Mouse (Mus musculus): Measurements from ENCODE around the gene 4930402F06Rik. TPM values are rescaled to one million over a fixed set of nuclear protein-coding genes. Genes with fewer than 3 reads are reported as not detected.

The 4930402F06Rik gene
- polyA plus RNA-seq, 1 experiment = not detected

DNA sequence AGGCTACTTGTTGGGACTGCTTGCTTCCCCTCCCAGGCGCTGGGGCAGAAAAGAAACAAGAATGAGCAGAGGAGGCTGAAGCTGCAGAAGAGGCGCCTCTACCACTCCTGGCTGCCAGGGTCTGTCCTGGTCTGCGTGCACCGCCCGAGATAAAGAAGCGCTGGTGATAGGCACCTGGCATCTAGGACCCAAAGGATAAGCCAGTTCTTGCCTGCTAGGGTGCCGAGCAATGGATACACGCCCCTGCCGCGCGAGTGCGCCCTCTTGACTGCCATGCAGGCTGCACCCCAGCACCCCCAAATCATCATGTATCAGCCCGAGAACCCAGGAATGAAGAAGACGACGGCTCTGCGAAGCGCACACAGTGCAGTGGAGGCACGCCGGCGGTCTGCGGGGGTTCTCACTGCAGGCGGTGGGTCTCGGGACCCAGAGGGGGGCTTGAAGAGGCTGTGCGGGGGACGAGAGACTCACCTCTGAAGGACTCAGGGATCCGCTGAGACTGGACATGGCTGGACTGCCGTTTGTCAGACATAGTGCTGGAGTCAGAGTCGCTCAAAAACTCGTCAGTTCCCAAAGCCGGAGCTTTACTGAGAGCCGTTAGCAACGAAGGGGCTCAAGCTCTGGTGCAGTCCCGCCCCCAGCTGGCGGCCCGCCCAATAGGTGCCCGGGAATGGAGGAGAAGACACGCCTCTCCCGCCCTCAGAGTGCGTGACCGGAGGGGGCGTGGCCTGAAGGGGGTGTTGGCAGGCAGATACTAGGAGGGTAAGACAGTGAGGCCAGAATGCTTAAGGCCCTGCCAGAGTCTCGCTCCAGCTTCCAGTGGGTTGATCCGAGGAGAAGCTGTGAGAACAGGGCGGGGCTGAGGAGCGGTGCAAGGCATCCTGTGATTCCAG, 60.3 kb downstream of the 4930402F06Rik start, which contains the start of gene Stom:
Gene Stom (minus strand): TSS at position 589 of the 893 bp plus-strand sequence.
- H3K4me3 ChIP-seq (replicated peaks; ENCODE audit: insufficient read depth, low read depth, low read length) = peak within 1 kb of the TSS; percentile 75
- H3K27me3 ChIP-seq (ENCODE audit: control insufficient read depth, insufficient read depth, low read length) = no peaks in the 10 kb centered on the region
- WGBS = under 1% methylated on average over 45 of the region's 45 CpGs
- TF ChIP-seq CTCF (IDR thresholded peaks at IDR 0.05; ENCODE audit: borderline replicate concordance, insufficient read depth, low read depth, low read length) (no peak), POLR2A (IDR thresholded peaks at IDR 0.05; ENCODE audit: borderline replicate concordance, insufficient read depth, low read length) (peak; percentile 56; the same call in 1 of the 2 replicates)
- H3K27ac ChIP-seq (ENCODE audit: insufficient read depth, low read length) = peak within 1 kb of the TSS; percentile 18; the same call in 1 of the 2 replicates
- peak; percentile 98 to 99 for DNase-seq
- no peaks in the 10 kb centered on the region for H3K4me1 ChIP-seq (ENCODE audit: control insufficient read depth, insufficient read depth, low read length)

DNA sequence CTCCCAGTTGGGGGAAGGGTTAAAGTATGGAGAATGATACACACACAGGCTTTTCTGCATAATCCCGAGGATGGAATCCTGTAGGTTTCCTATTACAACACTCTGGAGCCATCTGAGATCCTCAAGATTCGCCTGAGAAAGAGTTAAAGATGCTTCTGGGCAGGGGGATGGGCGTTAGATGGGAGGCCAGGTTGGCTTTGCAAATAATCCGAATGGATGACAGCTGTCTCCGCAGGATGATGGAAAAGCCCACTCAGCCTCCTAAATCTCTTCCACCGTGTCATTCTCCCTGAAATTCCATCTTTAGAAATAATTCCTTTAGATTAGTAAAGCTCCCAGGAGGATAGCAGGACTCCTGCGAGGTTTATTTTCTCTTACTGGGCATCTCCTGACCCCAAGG, 61.4 kb downstream of the 4930402F06Rik start:
- Histone ChIP-seq H3K4me1 (ENCODE audit: control insufficient read depth, insufficient read depth, low read length) (no peaks in the 10 kb centered on the region), H3K27me3 (ENCODE audit: control insufficient read depth, insufficient read depth, low read length) (no peaks in the 10 kb centered on the region), H3K27ac (ENCODE audit: insufficient read depth, low read length) (no peak overlapping the region), H3K4me3 (replicated peaks; ENCODE audit: insufficient read depth, low read depth, low read length) (peak overlapping the region; percentile 75)
- 41% methylated on average over 7 of the region's 7 CpGs for WGBS
- TF ChIP-seq CTCF (IDR thresholded peaks at IDR 0.05; ENCODE audit: borderline replicate concordance, insufficient read depth, low read depth, low read length) (no peak), POLR2A (IDR thresholded peaks at IDR 0.05; ENCODE audit: borderline replicate concordance, insufficient read depth, low read length) (no peak)
- DNase-seq = no peak

DNA sequence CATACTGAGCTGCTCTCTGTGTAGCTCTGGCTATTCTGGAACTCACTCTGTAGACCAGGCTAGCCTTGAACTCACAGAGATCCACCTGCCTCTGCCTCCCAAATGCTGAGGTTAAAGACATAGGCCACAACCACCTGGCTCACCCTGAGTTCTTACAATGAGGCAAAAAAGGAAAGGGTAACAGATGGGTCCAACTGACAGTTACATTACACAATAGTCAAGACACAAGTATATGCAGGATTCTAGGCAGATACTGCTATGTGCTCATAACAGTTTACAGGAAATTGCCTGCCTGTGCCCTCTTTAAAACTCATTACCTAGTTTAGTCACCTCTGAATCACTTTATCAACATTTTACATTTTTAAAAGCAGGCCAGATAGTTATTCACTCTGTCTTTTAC, 63.3 kb downstream of the 4930402F06Rik start:
- TF ChIP-seq CTCF (IDR thresholded peaks at IDR 0.05; ENCODE audit: borderline replicate concordance, insufficient read depth, low read depth, low read length) (no peak), POLR2A (IDR thresholded peaks at IDR 0.05; ENCODE audit: borderline replicate concordance, insufficient read depth, low read length) (no peak)
- no peaks in the 10 kb centered on the region for H3K27me3 ChIP-seq (ENCODE audit: control insufficient read depth, insufficient read depth, low read length)
- DNase-seq = no peak
- H3K4me3 ChIP-seq (replicated peaks; ENCODE audit: insufficient read depth, low read depth, low read length) = no peak overlapping the region
- peaks cover 6% of the 10 kb centered on the region; the same call in 1 of the 2 replicates for H3K4me1 ChIP-seq (ENCODE audit: control insufficient read depth, insufficient read depth, low read length)
- H3K27ac ChIP-seq (ENCODE audit: insufficient read depth, low read length) = no peak overlapping the region

DNA sequence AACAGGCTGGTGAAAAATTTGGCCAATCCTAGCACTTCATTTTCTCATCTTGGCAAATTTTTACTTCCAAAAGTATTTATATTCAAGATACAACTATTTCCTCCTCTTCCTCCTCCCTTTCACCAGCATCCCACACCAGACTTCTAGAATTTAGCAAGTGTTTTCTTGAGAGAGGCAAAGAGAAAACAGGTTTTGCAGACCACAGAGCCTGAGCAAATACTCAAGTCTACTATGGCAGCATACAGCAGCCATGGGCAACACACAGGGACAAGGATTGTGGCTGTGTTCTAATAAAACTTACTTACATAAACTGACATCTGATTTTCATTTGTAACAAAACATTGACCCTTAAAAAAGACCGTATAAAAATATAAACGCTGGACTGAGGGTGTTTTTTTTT, 65.8 kb downstream of the 4930402F06Rik start:
- TF ChIP-seq CTCF (IDR thresholded peaks at IDR 0.05; ENCODE audit: borderline replicate concordance, insufficient read depth, low read depth, low read length) (no peak), POLR2A (IDR thresholded peaks at IDR 0.05; ENCODE audit: borderline replicate concordance, insufficient read depth, low read length) (no peak)
- Histone ChIP-seq H3K27ac (ENCODE audit: insufficient read depth, low read length) (no peak overlapping the region), H3K27me3 (ENCODE audit: control insufficient read depth, insufficient read depth, low read length) (no peaks in the 10 kb centered on the region), H3K4me1 (ENCODE audit: control insufficient read depth, insufficient read depth, low read length) (peaks cover 21% of the 10 kb centered on the region; the same call in 1 of the 2 replicates), H3K4me3 (replicated peaks; ENCODE audit: insufficient read depth, low read depth, low read length) (no peak overlapping the region)
- 81% methylated on average over 2 of the region's 2 CpGs for WGBS
- no peak for DNase-seq

DNA sequence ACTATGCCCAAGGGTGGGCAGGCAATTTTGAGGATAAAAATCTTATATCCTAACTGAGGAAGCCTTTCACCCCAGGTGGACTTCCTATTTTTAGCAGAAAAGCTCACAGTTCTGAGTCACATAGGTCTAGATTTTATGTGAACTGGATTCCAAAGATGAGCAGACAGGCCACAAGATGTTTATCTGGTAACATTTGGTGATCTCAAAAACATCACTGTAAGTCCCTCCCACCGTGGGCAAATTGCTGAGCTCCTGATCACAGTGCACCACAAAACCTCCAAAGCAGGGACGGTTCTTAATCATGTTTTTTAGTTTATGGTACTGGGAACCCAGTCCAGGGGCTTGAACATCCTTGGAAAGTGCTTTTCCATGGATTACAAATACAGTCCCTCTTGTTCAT, 67.9 kb downstream of the 4930402F06Rik start:
- H3K4me3 ChIP-seq (replicated peaks; ENCODE audit: insufficient read depth, low read depth, low read length) = no peak overlapping the region
- no peak overlapping the region for H3K27ac ChIP-seq (ENCODE audit: insufficient read depth, low read length)
- TF ChIP-seq CTCF (IDR thresholded peaks at IDR 0.05; ENCODE audit: borderline replicate concordance, insufficient read depth, low read depth, low read length) = no peak
- no peak for TF ChIP-seq POLR2A (IDR thresholded peaks at IDR 0.05; ENCODE audit: borderline replicate concordance, insufficient read depth, low read length)
- peaks cover 21% of the 10 kb centered on the region; the same call in 1 of the 2 replicates for H3K4me1 ChIP-seq (ENCODE audit: control insufficient read depth, insufficient read depth, low read length)
- WGBS = 76% methylated on average over 2 of the region's 2 CpGs
- no peaks in the 10 kb centered on the region for H3K27me3 ChIP-seq (ENCODE audit: control insufficient read depth, insufficient read depth, low read length)
- peak in 1 of 2 experiments; percentile 20 for DNase-seq

- no peak overlapping the region; the same call in 1 of the 2 replicates for H3K27ac ChIP-seq (ENCODE audit: insufficient read depth, low read length)
- 10% methylated on average over 11 of the region's 11 CpGs for WGBS
- peaks cover 28% of the 10 kb centered on the region for H3K4me1 ChIP-seq (ENCODE audit: control insufficient read depth, insufficient read depth, low read length)
- DNase-seq = peak; percentile 84 to 91
- TF ChIP-seq CTCF (IDR thresholded peaks at IDR 0.05; ENCODE audit: borderline replicate concordance, insufficient read depth, low read depth, low read length) (no peak), POLR2A (IDR thresholded peaks at IDR 0.05; ENCODE audit: borderline replicate concordance, insufficient read depth, low read length) (no peak)
- H3K27me3 ChIP-seq (ENCODE audit: control insufficient read depth, insufficient read depth, low read length) = no peaks in the 10 kb centered on the region
- H3K4me3 ChIP-seq (replicated peaks; ENCODE audit: insufficient read depth, low read depth, low read length) = no peak overlapping the region
These were observed 68.7 kb downstream of the 4930402F06Rik start for GRCm38 (mm10) chr2:35328064-35328792.

DNA sequence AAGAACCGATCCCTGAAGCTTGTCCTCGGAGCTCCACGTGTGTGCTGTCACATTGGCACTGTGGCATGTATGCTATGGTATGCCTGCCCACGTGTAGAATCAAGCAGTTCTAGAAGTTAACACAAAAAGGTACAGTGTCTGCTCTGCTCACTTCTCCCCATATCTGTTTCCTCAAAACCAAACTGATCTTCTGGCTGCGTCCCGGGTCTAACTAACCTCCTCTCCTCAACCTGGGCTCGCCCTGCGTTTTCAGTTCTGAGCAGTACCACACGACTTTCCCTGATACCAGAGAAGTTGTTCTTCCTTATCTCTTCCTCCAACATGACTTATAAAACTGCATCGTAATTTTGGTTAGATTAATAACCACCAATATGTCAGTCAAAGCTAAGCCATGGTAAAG, 69.4 kb downstream of the 4930402F06Rik start:
- no peak overlapping the region for H3K4me3 ChIP-seq (replicated peaks; ENCODE audit: insufficient read depth, low read depth, low read length)
- H3K27ac ChIP-seq (ENCODE audit: insufficient read depth, low read length) = no peak overlapping the region; the same call in 1 of the 2 replicates
- TF ChIP-seq CTCF (IDR thresholded peaks at IDR 0.05; ENCODE audit: borderline replicate concordance, insufficient read depth, low read depth, low read length) = no peak
- H3K27me3 ChIP-seq (ENCODE audit: control insufficient read depth, insufficient read depth, low read length) = no peaks in the 10 kb centered on the region
- DNase-seq = no peak
- WGBS = 63% methylated on average over 10 of the region's 10 CpGs
- H3K4me1 ChIP-seq (ENCODE audit: control insufficient read depth, insufficient read depth, low read length) = peaks cover 33% of the 10 kb centered on the region

All from cerebellum, adult 2 months (tissue).